8 mouse cellular contexts compared by ENCODE assay signal in the genomic region with DNA sequence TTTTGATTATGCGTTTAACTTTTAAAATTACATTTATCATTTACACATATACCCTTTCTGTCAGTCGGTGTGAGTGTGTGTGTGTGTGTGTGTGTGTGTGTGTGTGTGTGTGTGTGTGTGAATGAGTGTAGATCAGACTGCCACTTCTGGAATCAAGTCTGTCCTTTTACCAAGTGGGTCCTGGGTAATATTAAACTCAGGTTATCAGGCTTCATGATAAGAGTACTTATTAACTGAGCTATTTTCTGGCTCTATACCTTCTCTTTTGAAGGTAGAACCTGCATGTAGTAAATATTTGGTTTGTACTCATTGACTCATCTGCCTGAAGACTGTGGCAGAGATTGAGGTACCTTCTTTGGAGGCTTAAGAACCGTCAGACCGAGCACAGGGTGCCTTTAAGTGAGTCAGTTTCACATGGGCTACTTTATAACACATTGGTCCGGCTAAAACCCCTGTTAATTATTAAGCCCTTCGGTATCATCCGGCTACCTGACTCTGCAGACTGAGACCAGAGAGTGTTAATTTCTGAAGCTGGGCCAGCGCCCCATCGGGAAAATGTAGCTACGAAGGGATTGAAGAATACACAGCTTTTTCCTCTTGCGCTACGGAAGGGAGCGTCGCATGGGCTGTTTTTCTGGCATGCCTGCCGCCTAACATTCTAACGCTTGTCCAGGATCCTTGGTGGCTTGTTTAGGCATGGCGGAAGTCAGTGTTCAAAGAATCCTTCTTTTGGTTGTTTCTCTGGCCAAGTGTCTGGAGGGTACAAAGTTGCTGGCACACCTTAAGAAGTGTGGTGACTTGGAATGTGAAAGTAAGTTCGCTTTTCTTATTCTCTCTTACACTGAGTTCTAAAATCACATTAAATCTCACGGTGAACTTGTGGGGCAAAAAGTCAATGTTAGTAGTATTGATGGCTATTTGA. TPM values are rescaled to one million over a fixed set of nuclear protein-coding genes. Genes with fewer than 3 reads are reported as not detected.
A peak's percentile ranks its signal among the peaks of the same experiment; 100 is the strongest.
DNase-seq lines count a peak whose midpoint lies in the region; ATAC-seq lines count a peak whose summit lies in the region.

TSS of gene Mia2 (plus strand) at position 696 of the 922 bp plus-strand sequence.

- no peaks in the 10 kb centered on the region for H3K4me1 ChIP-seq in erythroblast, embryonic 14.5 days (ENCODE audit: control insufficient read depth)

- H3K4me3 ChIP-seq in erythroblast, embryonic 14.5 days (replicated peaks) = peak within 1 kb of the TSS; percentile 47

- DNase-seq in layer of hippocampus, adult 8-10 months (ENCODE audit: low spot score in 2 of 2) = no peak
- no peak for DNase-seq in layer of hippocampus, adult 9-11 months
- no peak for DNase-seq in heart, postnatal 10 days
- DNase-seq in kidney, postnatal 36 days = peak; percentile 73 to 88
- peak; percentile 1 for DNase-seq in lung, postnatal 10 days
- no peak for DNase-seq in adipocyte (ENCODE audit: low spot score)

- H3K36me3 ChIP-seq in erythroblast, embryonic 14.5 days (ENCODE audit: control insufficient read depth) = no peaks in the 10 kb centered on the region

- H3K9me3 ChIP-seq in erythroblast, embryonic 14.5 days (ENCODE audit: control insufficient read depth, low read length) = no peaks in the 10 kb centered on the region

- intact Hi-C loops in heart, postnatal 10 days (cut with DNase I) = no loop called here

- ATAC-seq in frontal cortex, adult (ENCODE audit: low TSS enrichment) = no peak

- no peaks in the 10 kb centered on the region for H3K27me3 ChIP-seq in erythroblast, embryonic 14.5 days (ENCODE audit: control insufficient read depth)

RNA-seq across cellular contexts. Expression of gene Mia2, which starts in this region (rescaled TPM):
- 10 to 100 TPM; 47.8 to 51.6 (median 49.6) TPM for total RNA-seq in layer of hippocampus, adult 8-10 months (2022)
- polyA plus RNA-seq in erythroblast, embryonic 14.5 days (2012) = 1.2 and 1.5 TPM in 2 replicates
- 10 to 100 TPM; 62.8 to 65.1 TPM for total RNA-seq in heart, postnatal 10 days (2021)

Comparison
In these comparisons a context has a peak if more than half of its experiments do, and no peak if none do; other contexts are left out.
1. DNase-seq: peak in kidney, postnatal 36 days (2 of 2) and lung, postnatal 10 days (single experiment); none in layer of hippocampus, adult 8-10 months (0 of 2), layer of hippocampus, adult 9-11 months (single experiment), heart, postnatal 10 days (0 of 2) and adipocyte (single experiment).